Mouse (Mus musculus): ENCODE measurements around the gene Crbn. TPM values are rescaled to one million over a fixed set of nuclear protein-coding genes. Genes with fewer than 3 reads are reported as not detected.
A peak's percentile ranks its signal among the peaks of the same experiment; 100 is the strongest.

The Crbn gene
- polyA plus RNA-seq, 1 experiment: 17.7 TPM

- no peak overlapping the region for H3K4me3 ChIP-seq (ENCODE audit: insufficient read depth, low read depth, low read length)
- H3K27me3 ChIP-seq (replicated peaks; ENCODE audit: control insufficient read depth, insufficient read depth, low read length): no peaks in the 10 kb centered on the region
- TF ChIP-seq POLR2A (IDR thresholded peaks at IDR 0.05; ENCODE audit: low read depth, low read length) (no peak), CTCF (conservative IDR thresholded peaks at IDR 0.05; ENCODE audit: insufficient read depth, insufficient read length, low read depth, low read length) (no peak)
- no peak for DNase-seq
- H3K36me3 ChIP-seq (ENCODE audit: control insufficient read depth, insufficient read depth, low read length): no peaks in the 10 kb centered on the region
- H3K4me1 ChIP-seq (ENCODE audit: control insufficient read depth, insufficient read depth, low read length): no peaks in the 10 kb centered on the region
- H3K27ac ChIP-seq (ENCODE audit: insufficient read depth, low read depth, low read length): no peak overlapping the region
These were observed 19.4 kb upstream of the Crbn start for GRCm38 (mm10) chr6:106819246-106819645.

GRCm38 (mm10) chr6:106810686-106811085 is 10.8 kb upstream of the Crbn start:
- H3K27me3 ChIP-seq (replicated peaks; ENCODE audit: control insufficient read depth, insufficient read depth, low read length): no peaks in the 10 kb centered on the region
- TF ChIP-seq POLR2A (IDR thresholded peaks at IDR 0.05; ENCODE audit: low read depth, low read length) (no peak), CTCF (conservative IDR thresholded peaks at IDR 0.05; ENCODE audit: insufficient read depth, insufficient read length, low read depth, low read length) (no peak)
- 67% methylated on average over 3 of the region's 3 CpGs for WGBS
- H3K4me3 ChIP-seq (ENCODE audit: insufficient read depth, low read depth, low read length): no peak overlapping the region
- H3K36me3 ChIP-seq (ENCODE audit: control insufficient read depth, insufficient read depth, low read length): no peaks in the 10 kb centered on the region
- peak; percentile 81 for DNase-seq
- peaks cover 7% of the 10 kb centered on the region; the same call in 1 of the 2 replicates for H3K4me1 ChIP-seq (ENCODE audit: control insufficient read depth, insufficient read depth, low read length)
- peak overlapping the region; percentile 56 for H3K27ac ChIP-seq (ENCODE audit: insufficient read depth, low read depth, low read length)

- no peak for DNase-seq
- H3K27ac ChIP-seq (ENCODE audit: insufficient read depth, low read depth, low read length): no peak overlapping the region
- H3K27me3 ChIP-seq (replicated peaks; ENCODE audit: control insufficient read depth, insufficient read depth, low read length): no peaks in the 10 kb centered on the region
- TF ChIP-seq POLR2A (IDR thresholded peaks at IDR 0.05; ENCODE audit: low read depth, low read length) (no peak), CTCF (conservative IDR thresholded peaks at IDR 0.05; ENCODE audit: insufficient read depth, insufficient read length, low read depth, low read length) (no peak)
- H3K4me3 ChIP-seq (ENCODE audit: insufficient read depth, low read depth, low read length): no peak overlapping the region
- H3K4me1 ChIP-seq (ENCODE audit: control insufficient read depth, insufficient read depth, low read length): peaks cover 7% of the 10 kb centered on the region; the same call in 1 of the 2 replicates
- 54% methylated on average over 2 of the region's 2 CpGs for WGBS
- no peaks in the 10 kb centered on the region for H3K36me3 ChIP-seq (ENCODE audit: control insufficient read depth, insufficient read depth, low read length)
These were observed 9.3 kb upstream of the Crbn start for GRCm38 (mm10) chr6:106809161-106809560.

GRCm38 (mm10) chr6:106804904-106805303 is 5.0 kb upstream of the Crbn start:
- Histone ChIP-seq H3K27ac (ENCODE audit: insufficient read depth, low read depth, low read length) (no peak overlapping the region), H3K36me3 (ENCODE audit: control insufficient read depth, insufficient read depth, low read length) (no peaks in the 10 kb centered on the region), H3K4me1 (ENCODE audit: control insufficient read depth, insufficient read depth, low read length) (peaks cover 2% of the 10 kb centered on the region; the same call in 1 of the 2 replicates), H3K4me3 (ENCODE audit: insufficient read depth, low read depth, low read length) (no peak overlapping the region), H3K27me3 (replicated peaks; ENCODE audit: control insufficient read depth, insufficient read depth, low read length) (no peaks in the 10 kb centered on the region)
- WGBS: 16% methylated on average over 2 of the region's 2 CpGs
- TF ChIP-seq CTCF (conservative IDR thresholded peaks at IDR 0.05; ENCODE audit: insufficient read depth, insufficient read length, low read depth, low read length) (peak; percentile 47), POLR2A (IDR thresholded peaks at IDR 0.05; ENCODE audit: low read depth, low read length) (no peak)
- peak; percentile 59 for DNase-seq

GRCm38 (mm10) chr6:106800227-106800557 is 315 bp upstream of the Crbn start:
- WGBS: 53% methylated on average over 5 of the region's 5 CpGs
- no peak for DNase-seq

GRCm38 (mm10) chr6:106794094-106794814 is 5.6 kb downstream of the Crbn start:
- Histone ChIP-seq H3K4me1 (ENCODE audit: control insufficient read depth, insufficient read depth, low read length) (peaks cover 3% of the 10 kb centered on the region; the same call in 1 of the 2 replicates), H3K27me3 (replicated peaks; ENCODE audit: control insufficient read depth, insufficient read depth, low read length) (no peaks in the 10 kb centered on the region), H3K4me3 (ENCODE audit: insufficient read depth, low read depth, low read length) (no peak overlapping the region), H3K36me3 (ENCODE audit: control insufficient read depth, insufficient read depth, low read length) (peaks cover 3% of the 10 kb centered on the region), H3K27ac (ENCODE audit: insufficient read depth, low read depth, low read length) (no peak overlapping the region)
- no peak for DNase-seq
- TF ChIP-seq POLR2A (IDR thresholded peaks at IDR 0.05; ENCODE audit: low read depth, low read length): no peak
- TF ChIP-seq CTCF (conservative IDR thresholded peaks at IDR 0.05; ENCODE audit: insufficient read depth, insufficient read length, low read depth, low read length): no peak
- 70% methylated on average over 13 of the region's 13 CpGs for WGBS

More at GRCm38 (mm10) chr6:106800227-106800557, 315 bp upstream of the Crbn start:
- Histone ChIP-seq H3K27ac (ENCODE audit: insufficient read depth, low read depth, low read length) (no peak overlapping the region), H3K27me3 (replicated peaks; ENCODE audit: control insufficient read depth, insufficient read depth, low read length) (no peaks in the 10 kb centered on the region), H3K4me3 (ENCODE audit: insufficient read depth, low read depth, low read length) (peak overlapping the region; percentile 27; the same call in 1 of the 2 replicates), H3K36me3 (ENCODE audit: control insufficient read depth, insufficient read depth, low read length) (no peaks in the 10 kb centered on the region), H3K4me1 (ENCODE audit: control insufficient read depth, insufficient read depth, low read length) (peaks cover 5% of the 10 kb centered on the region; the same call in 1 of the 2 replicates)
- TF ChIP-seq CTCF (conservative IDR thresholded peaks at IDR 0.05; ENCODE audit: insufficient read depth, insufficient read length, low read depth, low read length): no peak
- TF ChIP-seq POLR2A (IDR thresholded peaks at IDR 0.05; ENCODE audit: low read depth, low read length): peak; percentile 2

DNA sequence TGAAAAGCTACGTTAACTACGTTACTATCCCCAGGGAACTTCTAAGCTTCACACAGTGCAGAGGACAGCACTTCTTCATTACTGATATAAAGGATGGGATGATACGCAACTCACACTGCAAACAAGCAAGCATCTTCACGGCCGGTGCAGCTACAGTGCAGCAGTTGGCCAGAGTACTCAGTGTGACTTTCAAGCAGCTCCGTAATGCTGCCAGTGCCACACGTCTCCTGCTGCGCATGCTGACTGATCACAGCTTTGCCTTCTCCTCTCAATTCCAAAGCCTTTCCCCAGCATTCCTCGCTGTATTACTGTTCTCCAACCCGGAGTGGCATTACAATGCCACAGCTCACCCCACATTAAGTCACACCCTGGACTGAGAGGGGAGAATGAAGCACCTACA is 6.3 kb downstream of the Crbn start:
- Histone ChIP-seq H3K4me1 (ENCODE audit: control insufficient read depth, insufficient read depth, low read length) (peaks cover 6% of the 10 kb centered on the region; the same call in 1 of the 2 replicates), H3K36me3 (ENCODE audit: control insufficient read depth, insufficient read depth, low read length) (peaks cover 3% of the 10 kb centered on the region), H3K4me3 (ENCODE audit: insufficient read depth, low read depth, low read length) (no peak overlapping the region), H3K27me3 (replicated peaks; ENCODE audit: control insufficient read depth, insufficient read depth, low read length) (no peaks in the 10 kb centered on the region), H3K27ac (ENCODE audit: insufficient read depth, low read depth, low read length) (no peak overlapping the region)
- no peak for DNase-seq
- 93% methylated on average over 10 of the region's 10 CpGs for WGBS
- TF ChIP-seq POLR2A (IDR thresholded peaks at IDR 0.05; ENCODE audit: low read depth, low read length): no peak
- TF ChIP-seq CTCF (conservative IDR thresholded peaks at IDR 0.05; ENCODE audit: insufficient read depth, insufficient read length, low read depth, low read length): no peak

All from kidney, adult 2 months (tissue).